Mouse (Mus musculus) kidney, postnatal 36 days (tissue): ENCODE measurements around the gene Dkk3.

Source experiments
- DNase-seq, 2 experiments: peaks; one replicate each; pipeline ENCODE4 v3.0.0; 2021 to 2022; ENCODE audit warnings: mixed read lengths in 2 of 2

Dkk3 gene

GRCm38 (mm10) chr7:112158942-112159341 is at the start of gene Dkk3:
Gene Dkk3 (minus strand): TSS chr7:112159057.
- DNase-seq: peak; percentile 35 to 51

- DNase-seq: no peak
Measured at GRCm38 (mm10) chr7:112207717-112208116, 48.9 kb upstream of the Dkk3 start.

- DNase-seq: no peak
Measured at GRCm38 (mm10) chr7:112205513-112205912, 46.7 kb upstream of the Dkk3 start.

GRCm38 (mm10) chr7:112204380-112204963 is 45.6 kb upstream of the Dkk3 start:
- peak in 1 of 2 experiments; percentile 20 for DNase-seq

- DNase-seq: no peak
Measured at GRCm38 (mm10) chr7:112203937-112204336, 45.1 kb upstream of the Dkk3 start.

- no peak for DNase-seq
Measured at GRCm38 (mm10) chr7:112202843-112203242, 44.0 kb upstream of the Dkk3 start.

- DNase-seq: peak; percentile 34 to 48
Measured at GRCm38 (mm10) chr7:112202194-112202593, 43.3 kb upstream of the Dkk3 start.

GRCm38 (mm10) chr7:112200761-112201160 is 41.9 kb upstream of the Dkk3 start:
- no peak for DNase-seq

GRCm38 (mm10) chr7:112199343-112199742 is 40.5 kb upstream of the Dkk3 start:
- no peak for DNase-seq

- DNase-seq: no peak
Measured at GRCm38 (mm10) chr7:112197461-112197860, 38.6 kb upstream of the Dkk3 start.

- DNase-seq: no peak
Measured at GRCm38 (mm10) chr7:112194286-112194685, 35.4 kb upstream of the Dkk3 start.

- no peak for DNase-seq
Measured at GRCm38 (mm10) chr7:112192778-112193177, 33.9 kb upstream of the Dkk3 start.

GRCm38 (mm10) chr7:112192237-112192636 is 33.4 kb upstream of the Dkk3 start:
- DNase-seq: no peak

- DNase-seq: no peak
Measured at GRCm38 (mm10) chr7:112187536-112188459, 28.9 kb upstream of the Dkk3 start.

- DNase-seq: no peak
Measured at GRCm38 (mm10) chr7:112186871-112187270, 28.0 kb upstream of the Dkk3 start.

GRCm38 (mm10) chr7:112185226-112185745 is 26.4 kb upstream of the Dkk3 start:
- DNase-seq: peak; percentile 73 to 80

- peak in 1 of 2 experiments; percentile 36 for DNase-seq
Measured at GRCm38 (mm10) chr7:112184519-112185225, 25.8 kb upstream of the Dkk3 start.

- DNase-seq: peak; percentile 88 to 92
Measured at GRCm38 (mm10) chr7:112183258-112183841, 24.5 kb upstream of the Dkk3 start.

- DNase-seq: peak; percentile 84 to 90
Measured at GRCm38 (mm10) chr7:112180235-112180705, 21.4 kb upstream of the Dkk3 start.

GRCm38 (mm10) chr7:112176627-112177026 is 17.8 kb upstream of the Dkk3 start:
- no peak for DNase-seq

- no peak for DNase-seq
Measured at GRCm38 (mm10) chr7:112172669-112173068, 13.8 kb upstream of the Dkk3 start.

GRCm38 (mm10) chr7:112169955-112170692 is 11.3 kb upstream of the Dkk3 start:
- no peak for DNase-seq
